Mouse (Mus musculus): Measurements from ENCODE around the gene Pdgfa. TPM values are rescaled to one million over a fixed set of nuclear protein-coding genes. Genes with fewer than 3 reads are reported as not detected.

The Pdgfa gene
- polyA plus RNA-seq, 1 experiment, result 43.7 TPM

- Histone ChIP-seq H3ac (ENCODE audit: control insufficient read depth, insufficient read length) (no peak overlapping the region), H3K27me3 (ENCODE audit: control insufficient read depth, insufficient read depth, insufficient read length) (peaks cover 21% of the 10 kb centered on the region), H3K4me2 (ENCODE audit: low read depth) (no peak overlapping the region), H3K79me2 (ENCODE audit: control insufficient read depth, insufficient read depth) (no peaks in the 10 kb centered on the region), H3K4me3 (no peak overlapping the region), H3K36me3 (ENCODE audit: control insufficient read depth, insufficient read depth) (no peaks in the 10 kb centered on the region)
- TF ChIP-seq POLR2A (IDR thresholded peaks at IDR 0.05; ENCODE audit: insufficient read length, low read depth), result no peak
- TF ChIP-seq MYOD1 (IDR thresholded peaks at IDR 0.05; ENCODE audit: control insufficient read depth in 1 of 3, insufficient read length in 2 of 3, low read depth in 2 of 3), result peak in 1 of 3 experiments; percentile 39
Observed at GRCm38 (mm10) chr5:138929879-138930507, 67.2 kb downstream of the Pdgfa start.

Other genes with a start within 250 kb of the Pdgfa start
- gene Fam20c, start 242.9 kb downstream of the Pdgfa start, polyA plus RNA-seq (2012; fragmentation: generic; extraction: Trizol), result 37.5 TPM
- gene Gm5294, start 177.3 kb downstream of the Pdgfa start, polyA plus RNA-seq (2012; fragmentation: generic; extraction: Trizol), result not detected
- gene Prkar1b, start 152.6 kb upstream of the Pdgfa start, polyA plus RNA-seq (2012; fragmentation: generic; extraction: Trizol), result 1.3 TPM
- gene Dnaaf5, start 152.9 kb upstream of the Pdgfa start, polyA plus RNA-seq (2012; fragmentation: generic; extraction: Trizol), result 26.3 TPM
- gene Sun1, start 203.3 kb upstream of the Pdgfa start, polyA plus RNA-seq (2012; fragmentation: generic; extraction: Trizol), result 65.5 TPM